Comparison of ENCODE assay signal across 21 mouse cellular contexts in genomic region chr3:85144425-85144824, GRCm38 (mm10).
A peak's percentile ranks its signal among the peaks of the same experiment; 100 is the strongest.
DNase-seq lines count a peak whose midpoint lies in the region; ATAC-seq and TF ChIP-seq lines count a peak whose summit lies in the region.
"Had no signal": no experiment of that assay in that cellular context is flagged by ENCODE, and none has a peak within 500 bp of the region (broad histone marks: within the 10 kb centered on the region; RNA-seq: fewer than 3 reads in every experiment).

No protein-coding gene starts in this region.

- no peaks in the 10 kb centered on the region for H3K27me3 ChIP-seq in hindbrain, embryonic 13.5 days
- H3K27me3 ChIP-seq: embryonic facial prominence, embryonic 13.5 days; forebrain, embryonic 12.5 days; heart, embryonic 12.5 days had no signal

- intact Hi-C loops in left cerebral cortex, adult 2 months (cut with DNase I) = loop anchor here (2.0 to 10.0 kb wide), 5 partner anchors 120 to 428 kb away; partner anchors contain the start of gene Gatb
- intact Hi-C loops in left cerebral cortex, postnatal 10 days (cut with DNase I) = loop anchor here (10.0 kb wide), 1 partner anchor 100 kb away; no protein-coding TSS in a partner anchor

- H3K4me2 ChIP-seq in hindbrain, embryonic 13.5 days = no peak overlapping the region
- H3K4me2 ChIP-seq: embryonic facial prominence, embryonic 13.5 days; forebrain, embryonic 12.5 days; heart, embryonic 12.5 days had no signal

- H3K4me3 ChIP-seq in left cerebral cortex, adult 2 months = no peak overlapping the region
- H3K4me3 ChIP-seq in hindbrain, embryonic 13.5 days = no peak overlapping the region
- H3K4me3 ChIP-seq: embryonic facial prominence, embryonic 13.5 days; forebrain, embryonic 12.5 days; heart, adult 2 months; heart, embryonic 12.5 days had no signal

- DNase-seq in frontal cortex, postnatal 14 days (ENCODE audit: low spot score in 2 of 2) = no peak
- no peak for DNase-seq in left cerebral cortex, adult 2 months (ENCODE audit: extremely low spot score in 1 of 2, low spot score in 2 of 2)
- no peak for DNase-seq in left cerebral cortex, postnatal 10 days (ENCODE audit: extremely low spot score in 1 of 2, low spot score in 2 of 2)
- peak; percentile 82 for DNase-seq in brain, adult 2 months (ENCODE audit: low read depth, low spot score)
- DNase-seq in right cerebral cortex, postnatal 14 days = peak; percentile 16
- DNase-seq: adrenal gland, adult 8-10 months; B cell, adult 2 months; cerebellum, adult 11-12 months; cerebellum, adult 9-10 months; cerebellum, postnatal 25 days; gastrocnemius, postnatal 10 days; heart, adult 2 months had no signal

- peak; percentile 61 for ATAC-seq in frontal cortex, adult (ENCODE audit: low TSS enrichment)
- ATAC-seq in hindbrain, embryonic 13.5 days (ENCODE audit: low FRiP score) = no peak
- ATAC-seq: CD4-positive, CD25-positive, alpha-beta regulatory T cell, adult 4 months; forebrain, embryonic 16.5 days; hindbrain, postnatal 0 days had no signal

- no peak overlapping the region for H3K9ac ChIP-seq in hindbrain, embryonic 13.5 days
- H3K9ac ChIP-seq: embryonic facial prominence, embryonic 13.5 days; forebrain, embryonic 12.5 days; heart, embryonic 12.5 days had no signal

- H3K4me1 ChIP-seq in hindbrain, embryonic 13.5 days (replicated peaks) = no peaks in the 10 kb centered on the region
- H3K4me1 ChIP-seq: embryonic facial prominence, embryonic 13.5 days had no signal

- H3K9me3 ChIP-seq in hindbrain, embryonic 13.5 days = no peaks in the 10 kb centered on the region
- H3K9me3 ChIP-seq: embryonic facial prominence, embryonic 13.5 days; forebrain, embryonic 12.5 days; G1E; heart, embryonic 12.5 days had no signal

- no peak for TF ChIP-seq CTCF in left cerebral cortex, adult 2 months (IDR thresholded peaks at IDR 0.05)

- 85% methylated on average over 3 of the region's 3 CpGs for WGBS in hindbrain, embryonic 13.5 days

- no peaks in the 10 kb centered on the region for H3K36me3 ChIP-seq in hindbrain, embryonic 13.5 days
- H3K36me3 ChIP-seq: embryonic facial prominence, embryonic 13.5 days; forebrain, embryonic 12.5 days; G1E; heart, embryonic 12.5 days had no signal

- H3K27ac ChIP-seq in left cerebral cortex, adult 2 months = peak overlapping the region; percentile 89
- H3K27ac ChIP-seq in hindbrain, embryonic 13.5 days = no peak overlapping the region
- H3K27ac ChIP-seq: embryonic facial prominence, embryonic 13.5 days; forebrain, embryonic 12.5 days; heart, adult 2 months; hindbrain, postnatal 0 days had no signal

Comparison
In these comparisons a context has a peak if more than half of its experiments do, and no peak if none do; other contexts are left out.
1. DNase-seq: peak in brain, adult 2 months (single experiment) and right cerebral cortex, postnatal 14 days (single experiment); none in frontal cortex, postnatal 14 days (0 of 2), left cerebral cortex, adult 2 months (0 of 2) and left cerebral cortex, postnatal 10 days (0 of 2).